Mouse (Mus musculus): ENCODE measurements around the gene Gm20075. TPM values are rescaled to one million over a fixed set of nuclear protein-coding genes. Genes with fewer than 3 reads are reported as not detected.

Gm20075 gene
- polyA plus RNA-seq (2012; rRNA removed; ENCODE audit: low replicate concordance) = 0.08 TPM in 1 of 2 replicates, not detected in the other

DNA sequence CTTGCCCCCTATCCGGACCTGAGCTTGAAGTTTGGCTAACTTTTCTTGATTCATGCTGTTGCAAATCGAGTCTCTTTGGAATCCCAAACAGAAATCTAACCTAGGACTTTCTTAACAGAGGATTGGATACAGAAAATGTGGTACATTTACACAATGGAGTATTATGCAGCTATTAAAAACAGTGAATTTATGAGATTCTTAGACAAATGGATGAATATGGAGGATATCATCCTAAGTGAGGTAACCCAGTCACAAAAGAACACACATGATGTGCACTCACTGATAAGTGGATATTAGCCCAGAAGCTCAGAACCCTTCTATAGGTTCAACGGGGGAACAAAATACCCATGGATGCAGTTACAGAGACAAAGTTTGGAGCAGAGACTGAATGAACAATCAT lies at the start of gene Gm20075:
TSS of gene Gm20075 (minus strand) at position 101 of the 400 bp plus-strand sequence.

DNA sequence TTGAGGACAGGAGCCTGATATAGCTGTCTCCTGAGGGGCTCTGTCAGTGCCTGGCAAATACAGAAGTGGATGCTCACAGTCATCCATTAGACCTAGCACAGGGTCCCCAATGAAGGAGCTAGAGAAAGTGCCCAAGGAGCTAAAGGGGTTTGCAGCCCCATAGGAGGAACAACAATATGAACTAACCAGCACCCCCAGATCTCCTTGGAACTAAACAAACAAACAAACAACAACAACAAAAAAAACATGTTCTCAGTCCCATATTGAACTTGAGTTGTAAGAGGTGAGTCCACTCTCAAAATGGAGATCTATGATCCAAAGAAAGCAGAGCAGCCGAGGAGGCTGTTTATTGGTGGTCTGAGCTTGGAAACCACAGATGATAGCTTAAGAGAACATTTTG lies 578 bp upstream of the Gm20075 start, which contains the start of gene Gm17190:
TSS of gene Gm17190 (plus strand) at position 301 of the 400 bp plus-strand sequence.

Other genes starting within 250 kb of the Gm20075 start
- gene Iqgap2, start 189.5 kb downstream of the Gm20075 start, polyA plus RNA-seq (2012; rRNA removed; ENCODE audit: low replicate concordance) = 11.9 and 26.5 TPM in 2 replicates
- gene Gm17190, start 678 bp upstream of the Gm20075 start, polyA plus RNA-seq (2012; rRNA removed; ENCODE audit: low replicate concordance) = not detected in 2 replicates
- gene Sv2c, start 51.2 kb upstream of the Gm20075 start, polyA plus RNA-seq (2012; rRNA removed; ENCODE audit: low replicate concordance) = 0.08 and 0.11 TPM in 2 replicates